Mouse (Mus musculus) embryonic facial prominence, embryonic 11.5 days (tissue): ENCODE data around the gene Adamts6. TPM values are rescaled to one million over a fixed set of nuclear protein-coding genes. Genes with fewer than 3 reads are reported as not detected.

ENCODE experiments used
- ATAC-seq: fragments of 200-750 bp; cut with Nextera tagmentation; replicated peaks from 2 replicates; pipeline ENCODE4 v1.8.0; 2017; ENCODE audit warnings: low read depth; ENCODE audit not compliant: insufficient number of reproducible peaks, low FRiP score, low TSS enrichment
- DNase-seq: peaks from one replicate; pipeline ENCODE4 v3.0.0-alpha.2; 2015; ENCODE audit warnings: low spot score
- H3K27ac ChIP-seq: fragments of 300-500 bp; sonication (generic); replicated peaks from 2 replicates; pipeline ENCODE4 v1.5.1; 2014; ENCODE audit warnings: mild to moderate bottlenecking, low read depth, low read length, control low read depth
- H3K27me3 ChIP-seq: fragments of 300-500 bp; sonication (generic); 2 replicates; pipeline ENCODE4 v1.6.1; 2014; ENCODE audit warnings: mild to moderate bottlenecking, low read length, moderate library complexity, mixed read lengths; ENCODE audit not compliant: control insufficient read depth, insufficient read depth
- H3K36me3 ChIP-seq: fragments of 300-500 bp; sonication (generic); replicated peaks from 2 replicates; pipeline ENCODE4 v1.6.1; 2014; ENCODE audit warnings: low read depth, mild to moderate bottlenecking, low read length, moderate library complexity, mixed read lengths; ENCODE audit not compliant: control insufficient read depth, insufficient read depth
- H3K4me1 ChIP-seq: fragments of 300-500 bp; sonication (generic); 2 replicates; pipeline ENCODE4 v1.6.1; 2014; ENCODE audit warnings: low read length, mixed read lengths; ENCODE audit not compliant: control insufficient read depth, insufficient read depth
- H3K4me2 ChIP-seq: fragments of 300-500 bp; sonication (generic); 2 replicates; pipeline ENCODE4 v1.6.1; 2014; ENCODE audit warnings: low read depth, mild to moderate bottlenecking, control low read depth, low read length, moderate library complexity
- H3K4me3 ChIP-seq: fragments of 300-500 bp; sonication (generic); 2 replicates; pipeline ENCODE4 v1.5.1; 2014; ENCODE audit warnings: low read depth, low read length, control low read depth
- H3K9ac ChIP-seq: fragments of 300-500 bp; sonication (generic); replicated peaks from 2 replicates; pipeline ENCODE4 v1.6.1; 2014; ENCODE audit warnings: mild to moderate bottlenecking, control low read depth, low read length
- H3K9me3 ChIP-seq: fragments of 300-500 bp; sonication (generic); replicated peaks from 2 replicates; pipeline ENCODE4 v1.6.1; 2016; ENCODE audit warnings: mild to moderate bottlenecking, low read length, inconsistent platforms, mixed read lengths; ENCODE audit not compliant: control insufficient read depth
- WGBS: fragments of 180-500 bp; shearing (Covaris S2); extraction: QIAGEN DNeasy Blood & Tissue Kit; methylation state at CpG from one replicate; pipeline ENCODE4 v1.1.7; 2014; 5-methylcytosine and 5-hydroxymethylcytosine counted together
- polyA plus RNA-seq: library from polyadenylated mRNA; unstranded; fragments of >200 nt; fragmentation: Nextera tagmentation; extraction: Ambion mirVana; gene quantifications from 2 replicates; pipeline ENCODE4 v1.2.1, GENCODE M21; 2014

Gene Adamts6
- polyA plus RNA-seq, 1 experiment from 2014 or later, result 3.1 TPM

DNA sequence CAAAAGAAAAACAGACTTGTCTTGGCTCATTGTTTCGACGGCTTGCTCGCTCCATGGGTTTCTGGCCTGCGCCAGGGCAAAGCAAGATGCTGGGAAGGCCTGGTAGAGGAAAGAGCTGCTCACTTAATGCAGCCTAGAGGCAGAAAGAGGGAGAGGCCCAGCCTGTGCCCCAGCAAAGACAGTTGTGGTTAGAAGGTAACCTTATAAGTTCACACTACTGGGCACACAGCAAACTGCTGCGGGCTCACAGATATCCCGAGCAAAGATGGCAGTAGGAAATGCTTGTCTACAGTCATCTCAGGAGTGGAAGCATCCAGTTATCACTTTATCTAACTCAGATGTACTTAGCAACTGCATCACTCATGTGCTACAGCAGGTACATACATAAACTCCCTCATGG, 211.0 kb downstream of the Adamts6 start:
- no peak for ATAC-seq

DNA sequence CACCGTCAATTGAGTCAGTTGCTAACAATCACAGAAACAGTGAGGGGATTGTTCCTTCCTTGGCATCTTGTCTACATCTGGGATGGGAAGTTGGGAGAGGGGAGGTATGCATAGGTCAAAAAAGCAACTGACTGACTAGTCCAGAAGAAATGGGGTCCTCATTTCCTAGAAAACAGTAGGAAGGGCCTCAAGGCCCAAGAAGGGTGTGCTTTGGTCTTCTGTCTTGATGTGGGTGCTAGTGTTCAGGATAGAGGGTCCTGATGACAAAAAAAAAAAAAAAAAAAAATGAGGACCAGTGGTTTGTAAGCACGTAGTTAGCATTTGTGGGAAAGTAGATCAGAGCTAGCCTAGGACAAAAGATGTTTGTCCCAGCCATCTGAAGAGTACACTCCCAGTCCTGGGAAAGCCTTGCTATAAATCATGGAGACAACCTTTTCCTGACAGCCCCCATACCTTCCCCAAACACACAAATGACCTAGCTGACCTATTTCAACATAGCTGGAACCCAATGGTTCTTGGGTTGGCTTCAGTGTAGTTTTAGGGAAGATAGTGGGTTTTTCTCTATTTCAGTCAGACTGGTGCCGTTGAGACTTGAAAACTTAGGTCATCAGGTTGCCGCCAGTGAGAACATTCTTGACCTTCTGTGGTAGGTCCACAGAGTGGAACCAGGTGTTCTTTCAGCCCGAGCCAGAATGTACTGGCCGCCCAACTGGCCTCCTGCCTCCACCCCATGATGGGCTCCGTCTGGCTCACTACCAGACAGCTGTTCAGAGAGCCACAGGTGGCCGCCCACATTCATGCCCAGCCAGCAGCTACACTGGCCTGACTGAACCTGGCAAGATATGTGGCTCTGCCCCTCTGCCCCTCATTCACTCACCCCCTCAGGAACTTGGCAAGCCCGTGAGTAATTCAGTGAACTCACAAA, 211.7 kb downstream of the Adamts6 start:
- Histone ChIP-seq H3K27me3 (no peaks in the 10 kb centered on the region), H3K36me3 (no peaks in the 10 kb centered on the region), H3K27ac (no peak overlapping the region), H3K9ac (no peak overlapping the region), H3K4me1 (no peaks in the 10 kb centered on the region), H3K9me3 (no peaks in the 10 kb centered on the region), H3K4me2 (no peak overlapping the region), H3K4me3 (no peak overlapping the region)
- DNase-seq, result no peak
- no peak for ATAC-seq
- WGBS, result 70% methylated on average over 9 of the region's 9 CpGs

More for the DNA sequence above, 211.0 kb downstream of the Adamts6 start:
- 92% methylated on average over 6 of the region's 6 CpGs for WGBS
- DNase-seq, result no peak
- H3K36me3 ChIP-seq, result no peaks in the 10 kb centered on the region
- no peak overlapping the region for H3K27ac ChIP-seq
- H3K27me3 ChIP-seq, result no peaks in the 10 kb centered on the region
- no peak overlapping the region for H3K4me3 ChIP-seq
- H3K4me1 ChIP-seq, result no peaks in the 10 kb centered on the region
- no peak overlapping the region for H3K9ac ChIP-seq
- H3K4me2 ChIP-seq, result no peak overlapping the region
- H3K9me3 ChIP-seq, result no peaks in the 10 kb centered on the region

DNA sequence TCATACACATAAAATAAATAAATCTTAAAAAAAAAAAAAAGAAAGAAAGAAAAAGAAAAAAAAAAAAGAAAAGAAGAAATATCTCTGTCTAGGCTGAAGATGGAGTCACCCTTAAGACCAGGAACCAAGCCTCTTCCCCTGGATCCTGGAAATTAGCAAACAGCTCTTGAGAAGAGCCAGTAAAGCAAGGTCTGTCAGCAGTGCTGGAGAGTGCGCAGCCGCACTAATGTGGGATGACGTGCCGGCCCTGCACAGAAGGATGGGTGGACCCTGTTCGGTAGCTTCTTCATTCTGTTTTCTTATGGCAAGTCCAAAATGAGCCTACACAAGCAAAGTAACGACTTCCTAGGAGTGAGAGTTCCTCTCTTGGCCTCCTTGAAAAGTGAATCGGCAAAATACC, 214.8 kb downstream of the Adamts6 start:
- Histone ChIP-seq H3K4me1 (no peaks in the 10 kb centered on the region), H3K9me3 (no peaks in the 10 kb centered on the region), H3K27ac (no peak overlapping the region), H3K9ac (no peak overlapping the region), H3K36me3 (no peaks in the 10 kb centered on the region), H3K27me3 (no peaks in the 10 kb centered on the region), H3K4me3 (no peak overlapping the region), H3K4me2 (no peak overlapping the region)
- DNase-seq, result no peak
- no peak for ATAC-seq
- 92% methylated on average over 7 of the region's 7 CpGs for WGBS

DNA sequence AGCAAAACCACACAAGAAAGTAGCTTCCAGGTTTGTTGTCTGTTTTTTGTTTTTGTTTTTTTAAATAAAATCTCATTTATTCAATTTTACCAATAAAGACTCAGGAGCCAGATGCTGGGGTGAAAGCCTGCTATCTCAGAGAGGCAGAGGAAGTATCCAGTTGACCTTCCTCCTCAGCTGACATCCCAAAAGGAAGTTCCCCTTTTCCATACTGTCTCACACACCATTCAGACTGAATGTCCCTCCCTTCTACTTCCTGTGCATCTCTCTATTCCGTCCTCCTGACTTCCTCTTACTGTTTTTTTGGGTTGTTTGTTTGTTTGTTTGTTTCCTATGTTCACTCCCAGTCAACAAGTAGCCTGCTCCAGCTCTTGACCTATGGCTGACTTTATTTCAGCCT, 216.4 kb downstream of the Adamts6 start:
- no peaks in the 10 kb centered on the region for H3K4me1 ChIP-seq
- no peaks in the 10 kb centered on the region for H3K27me3 ChIP-seq
- no peak overlapping the region for H3K4me2 ChIP-seq
- no peaks in the 10 kb centered on the region for H3K36me3 ChIP-seq
- 70% methylated on average over 1 of the region's 1 CpGs for WGBS
- no peak overlapping the region for H3K4me3 ChIP-seq
- ATAC-seq (no peak), DNase-seq (no peak)
- no peak overlapping the region for H3K9ac ChIP-seq
- H3K27ac ChIP-seq, result no peak overlapping the region
- H3K9me3 ChIP-seq, result no peaks in the 10 kb centered on the region

DNA sequence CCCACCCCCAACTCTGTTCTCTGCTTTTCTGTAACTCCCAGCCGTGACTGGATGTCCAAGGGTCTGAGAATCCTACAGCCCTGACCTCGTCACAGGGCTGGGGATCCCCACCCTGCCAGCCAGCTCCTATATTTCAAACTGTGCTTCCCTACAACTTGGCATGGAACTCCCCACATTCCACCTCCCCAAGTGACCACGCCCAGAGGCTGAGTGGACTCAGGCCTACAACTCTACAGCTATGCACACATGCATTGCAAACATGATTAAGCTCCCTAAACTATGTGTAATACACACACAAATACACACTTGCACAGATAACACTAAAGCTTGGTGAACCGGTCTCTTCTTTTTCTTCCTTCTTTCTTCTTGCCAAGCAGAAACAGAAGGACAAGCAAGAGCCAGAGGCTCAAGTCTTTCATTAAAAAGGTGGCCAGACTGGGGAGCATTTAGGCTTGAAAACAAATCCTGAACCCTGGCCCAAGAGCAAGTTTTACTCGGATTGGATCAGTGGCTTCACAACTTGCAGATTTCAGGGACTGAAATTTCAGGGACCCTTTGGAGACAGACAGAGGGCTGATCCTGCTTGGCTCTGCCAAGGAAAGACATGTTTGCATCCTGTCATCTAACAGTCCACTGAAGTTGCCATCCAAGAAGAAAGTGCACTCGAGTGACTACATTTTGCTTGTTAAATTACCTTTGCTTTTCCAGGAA, 218.7 kb downstream of the Adamts6 start:
- no peak for ATAC-seq
- Histone ChIP-seq H3K27me3 (no peaks in the 10 kb centered on the region), H3K4me1 (no peaks in the 10 kb centered on the region; the same call in 1 of the 2 replicates), H3K4me3 (no peak overlapping the region), H3K9ac (no peak overlapping the region), H3K4me2 (no peak overlapping the region), H3K9me3 (no peaks in the 10 kb centered on the region), H3K27ac (no peak overlapping the region), H3K36me3 (no peaks in the 10 kb centered on the region)
- DNase-seq, result no peak
- whole genome bisulfite sequencing, result 83% methylated on average over 6 of the region's 6 CpGs

DNA sequence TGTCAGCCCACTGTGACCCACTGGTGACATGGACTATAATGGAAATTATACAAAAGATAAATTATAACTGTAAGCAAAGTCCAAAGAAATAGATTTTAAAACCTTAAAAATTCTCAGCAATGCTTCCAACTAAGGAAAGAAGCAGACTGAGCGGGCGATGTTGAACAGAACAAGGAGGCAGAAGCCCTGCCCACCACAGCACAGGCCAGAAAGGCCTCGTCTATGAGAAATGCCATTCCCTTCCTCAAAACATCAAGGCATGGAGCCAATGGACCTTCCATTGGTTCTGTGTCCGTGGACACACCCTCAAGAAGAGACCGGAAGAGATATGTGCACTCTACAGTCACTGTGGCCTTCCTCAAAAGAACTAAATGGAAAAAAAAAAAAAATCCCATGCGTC, 220.0 kb downstream of the Adamts6 start:
- Histone ChIP-seq H3K4me1 (no peaks in the 10 kb centered on the region; the same call in 1 of the 2 replicates), H3K27ac (no peak overlapping the region), H3K4me2 (no peak overlapping the region), H3K27me3 (no peaks in the 10 kb centered on the region), H3K36me3 (no peaks in the 10 kb centered on the region), H3K9ac (no peak overlapping the region), H3K9me3 (no peaks in the 10 kb centered on the region), H3K4me3 (no peak overlapping the region)
- DNase-seq (no peak), ATAC-seq (no peak)
- 89% methylated on average over 6 of the region's 6 CpGs for WGBS

DNA sequence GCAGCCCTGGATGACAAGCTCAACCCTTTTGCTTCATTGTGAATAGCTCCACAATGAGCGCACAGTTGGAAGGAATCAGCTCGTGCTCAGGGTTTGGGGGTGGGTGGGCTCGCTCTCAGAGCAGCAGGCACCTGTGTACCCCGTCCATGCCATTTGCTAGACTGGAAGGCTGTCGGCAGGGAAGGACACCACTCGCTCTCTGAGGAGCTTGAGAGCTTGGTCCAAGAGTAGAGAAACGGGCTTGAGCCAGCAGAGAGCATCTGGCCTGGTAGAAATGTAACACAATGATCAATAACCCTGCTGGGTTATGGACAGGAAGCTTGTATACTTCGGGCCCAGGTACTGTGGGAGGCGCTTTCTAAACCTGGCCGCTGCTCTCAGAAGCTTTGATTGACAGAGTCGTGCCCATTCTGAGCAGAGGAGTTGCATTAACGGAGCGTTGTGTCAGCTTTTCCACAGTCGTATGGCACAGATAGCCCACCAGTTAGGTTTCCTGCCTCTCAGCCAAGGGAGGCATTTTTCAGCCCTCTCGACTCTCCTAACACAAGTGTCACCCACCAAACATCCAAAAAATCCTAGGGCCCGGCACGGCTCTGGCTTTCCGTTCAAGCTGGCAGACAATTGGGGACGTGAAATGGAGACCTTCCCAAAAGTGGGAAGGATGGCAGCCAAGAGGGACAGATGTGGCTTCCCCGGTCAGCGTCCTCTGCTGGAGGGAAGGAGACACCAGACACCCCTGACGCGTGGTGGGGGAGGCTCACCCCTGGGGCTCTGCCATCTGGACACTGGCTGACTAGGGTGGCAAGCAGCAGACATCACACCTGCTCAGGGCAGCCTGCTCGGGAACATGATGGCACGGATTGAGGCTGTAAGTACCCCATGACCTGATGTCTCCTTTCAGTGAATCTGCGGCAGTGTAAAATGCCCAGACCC, 222.2 kb downstream of the Adamts6 start:
- Histone ChIP-seq H3K4me1 (no peaks in the 10 kb centered on the region; the same call in 1 of the 2 replicates), H3K4me3 (no peak overlapping the region), H3K27me3 (no peaks in the 10 kb centered on the region), H3K27ac (no peak overlapping the region), H3K4me2 (no peak overlapping the region), H3K9ac (no peak overlapping the region), H3K9me3 (no peaks in the 10 kb centered on the region), H3K36me3 (no peaks in the 10 kb centered on the region)
- ATAC-seq, result no peak
- WGBS, result 75% methylated on average over 26 of the region's 26 CpGs
- DNase-seq, result no peak
